Mouse (Mus musculus): Measurements from ENCODE around the gene Pkp2. TPM values are rescaled to one million over a fixed set of nuclear protein-coding genes. Genes with fewer than 3 reads are reported as not detected.

Pkp2 gene
- total and polyA plus RNA-seq, 3 experiments, result 13.3 to 19.0 (median 14.1) TPM

GRCm38 (mm10) chr16:16238356-16238755, 25.2 kb downstream of the Pkp2 start:
- H3K27me3 ChIP-seq (replicated peaks), result no peaks in the 10 kb centered on the region
- peaks cover 5% of the 10 kb centered on the region for H3K9me3 ChIP-seq (replicated peaks; ENCODE audit: low read length)
- no peaks in the 10 kb centered on the region for H3K79me2 ChIP-seq (replicated peaks; ENCODE audit: control insufficient read depth, extremely low read depth, insufficient read depth, poor library complexity, severe bottlenecking)
- H3K4me1 ChIP-seq (ENCODE audit: control insufficient read depth in 1 of 2, insufficient read depth in 2 of 2), result peaks cover 4 to 9% of the 10 kb centered on the region in 2 experiments; a peak in 3 of 4 replicates
- no peak for TF ChIP-seq UBTF (IDR thresholded peaks at IDR 0.05; ENCODE audit: low read depth, low read length)
- no peak for TF ChIP-seq JUN (IDR thresholded peaks at IDR 0.05; ENCODE audit: insufficient read depth, low read depth, low read length)
- TF ChIP-seq USF2 (conservative IDR thresholded peaks at IDR 0.05; ENCODE audit: low read depth, low read length), result no peak
- no peak for TF ChIP-seq GABPA (IDR thresholded peaks at IDR 0.05; ENCODE audit: insufficient replicate concordance, low read depth, low read length)
- TF ChIP-seq BHLHE40 (IDR thresholded peaks at IDR 0.05; ENCODE audit: low read depth, low read length), result peak; percentile 15; the same call in 1 of the 2 replicates
- TF ChIP-seq EP300 (IDR thresholded peaks at IDR 0.05; ENCODE audit: low read length), result no peak
- no peak for TF ChIP-seq MAZ (IDR thresholded peaks at IDR 0.05; ENCODE audit: low read depth, low read length)
- TF ChIP-seq TBP (conservative IDR thresholded peaks at IDR 0.05; ENCODE audit: low read depth, low read length), result no peak
- TF ChIP-seq RCOR1 (conservative IDR thresholded peaks at IDR 0.05; ENCODE audit: low read depth, low read length), result no peak
- TF ChIP-seq TCF12 (IDR thresholded peaks at IDR 0.05; ENCODE audit: low read depth, low read length), result no peak
- 0 out of 2 replicates have a peak, but pooled peaks have one; percentile 35 for TF ChIP-seq JUND (conservative IDR thresholded peaks at IDR 0.05; ENCODE audit: low read depth, low read length)
- TF ChIP-seq ETS1 (conservative IDR thresholded peaks at IDR 0.05; ENCODE audit: low read depth, low read length), result peak; percentile 43; the same call in 1 of the 2 replicates
- in situ Hi-C loops (cut with MboI; ENCODE audit: low pct_ligation_motif_present, low pct_unique_long_range_greater_than_20kb, low sequenced_read_pairs) (no loop called here), dilution Hi-C loops (cut with MboI; ENCODE audit: extremely low pct_ligation_motif_present, extremely low pct_unique_long_range_greater_than_20kb, low sequenced_read_pairs) (no loop called here)
- H3K36me3 ChIP-seq (replicated peaks in 1 of 2; ENCODE audit: control insufficient read depth in 1 of 2, insufficient read depth in 1 of 2, low read length in 1 of 2), result peaks cover 5 to 9% of the 10 kb centered on the region in 2 experiments
- no peak overlapping the region for H3K9ac ChIP-seq (ENCODE audit: insufficient read depth, low read depth)
- peak; percentile 58 for DNase-seq (ENCODE audit: extremely low read depth)
- H3K27ac ChIP-seq (ENCODE audit: insufficient read depth, low read depth), result no peak overlapping the region
- H3K4me3 ChIP-seq (replicated peaks in 1 of 3; ENCODE audit: low read depth in 2 of 3, low read length in 2 of 3, poor library complexity in 1 of 3), result no peak overlapping the region
- no peak overlapping the region for H3K4me2 ChIP-seq (ENCODE audit: insufficient read depth, low read depth, poor library complexity, severe bottlenecking)

GRCm38 (mm10) chr16:16244711-16245110, 31.6 kb downstream of the Pkp2 start:
- Histone ChIP-seq H3K9me3 (replicated peaks; ENCODE audit: low read length) (no peaks in the 10 kb centered on the region), H3K79me2 (replicated peaks; ENCODE audit: control insufficient read depth, extremely low read depth, insufficient read depth, poor library complexity, severe bottlenecking) (no peaks in the 10 kb centered on the region), H3K4me3 (replicated peaks in 1 of 3; ENCODE audit: low read depth in 2 of 3, low read length in 2 of 3, poor library complexity in 1 of 3) (no peak overlapping the region), H3K36me3 (replicated peaks in 1 of 2; ENCODE audit: control insufficient read depth in 1 of 2, insufficient read depth in 1 of 2, low read length in 1 of 2) (peaks cover 2 to 6% of the 10 kb centered on the region in 2 experiments), H3K4me2 (ENCODE audit: insufficient read depth, low read depth, poor library complexity, severe bottlenecking) (no peak overlapping the region), H3K27ac (ENCODE audit: insufficient read depth, low read depth) (no peak overlapping the region), H3K27me3 (replicated peaks) (no peaks in the 10 kb centered on the region), H3K4me1 (ENCODE audit: control insufficient read depth in 1 of 2, insufficient read depth in 2 of 2) (peaks cover 0 to 10% of the 10 kb centered on the region in 2 experiments; a peak in 1 of 4 replicates), H3K9ac (ENCODE audit: insufficient read depth, low read depth) (no peak overlapping the region)
- no peak for DNase-seq (ENCODE audit: extremely low read depth)
- TF ChIP-seq ETS1 (conservative IDR thresholded peaks at IDR 0.05; ENCODE audit: low read depth, low read length) (no peak), TBP (conservative IDR thresholded peaks at IDR 0.05; ENCODE audit: low read depth, low read length) (no peak), USF2 (conservative IDR thresholded peaks at IDR 0.05; ENCODE audit: low read depth, low read length) (no peak), POLR2A (IDR thresholded peaks at IDR 0.05; ENCODE audit: low read depth, low read length) (no peak), CTCF (conservative IDR thresholded peaks at IDR 0.05 in 1 of 2, IDR thresholded peaks at IDR 0.05 in 1 of 2; ENCODE audit: low read depth in 2 of 2, low read length in 2 of 2) (no peak), BHLHE40 (IDR thresholded peaks at IDR 0.05; ENCODE audit: low read depth, low read length) (no peak), MEF2A (IDR thresholded peaks at IDR 0.05; ENCODE audit: borderline replicate concordance, low read depth, low read length) (no peak), HCFC1 (IDR thresholded peaks at IDR 0.05; ENCODE audit: low read depth, low read length) (no peak), MAFK (IDR thresholded peaks at IDR 0.05; ENCODE audit: insufficient replicate concordance, low read length) (no peak), UBTF (IDR thresholded peaks at IDR 0.05; ENCODE audit: low read depth, low read length) (no peak), RAD21 (IDR thresholded peaks at IDR 0.05; ENCODE audit: low read depth, low read length) (no peak), MXI1 (IDR thresholded peaks at IDR 0.05; ENCODE audit: low read depth, low read length) (no peak), IRF4 (IDR thresholded peaks at IDR 0.05; ENCODE audit: low read depth, low read length) (no peak), GABPA (IDR thresholded peaks at IDR 0.05; ENCODE audit: insufficient replicate concordance, low read depth, low read length) (no peak), ZNF384 (IDR thresholded peaks at IDR 0.05; ENCODE audit: low read depth, low read length) (no peak), CHD2 (IDR thresholded peaks at IDR 0.05; ENCODE audit: low read length) (no peak), KAT2A (IDR thresholded peaks at IDR 0.05; ENCODE audit: insufficient replicate concordance, low read length) (no peak)
- dilution Hi-C loops (cut with MboI; ENCODE audit: extremely low pct_ligation_motif_present, extremely low pct_unique_long_range_greater_than_20kb, low sequenced_read_pairs), result no loop called here
- in situ Hi-C loops (cut with MboI; ENCODE audit: low pct_ligation_motif_present, low pct_unique_long_range_greater_than_20kb, low sequenced_read_pairs), result no loop called here
